Mouse (Mus musculus) kidney, postnatal 0 days (tissue): ENCODE measurements around the gene Ksr1. TPM values are rescaled to one million over a fixed set of nuclear protein-coding genes. Genes with fewer than 3 reads are reported as not detected.
A peak's percentile ranks its signal among the peaks of the same experiment; 100 is the strongest.

Experiments
- ATAC-seq: fragments of 200-750 bp; cut with Nextera tagmentation; replicated peaks from 2 replicates; pipeline ENCODE4 v1.8.0; 2017; ENCODE audit warnings: low read depth, moderate number of reproducible peaks, moderate TSS enrichment, moderate library complexity; ENCODE audit not compliant: low FRiP score
- DNase-seq: peaks from one replicate; pipeline ENCODE4 v3.0.0-alpha.2; 2016; ENCODE audit warnings: low spot score
- H3K27ac ChIP-seq: fragments of 300-500 bp; sonication (generic); 2 replicates; pipeline ENCODE4 v1.5.1; 2014; ENCODE audit warnings: mild to moderate bottlenecking
- H3K27me3 ChIP-seq: fragments of 300-500 bp; sonication (generic); 2 replicates; pipeline ENCODE4 v1.6.1; 2014; ENCODE audit warnings: low read length, mixed read lengths; ENCODE audit not compliant: insufficient read depth
- H3K36me3 ChIP-seq: fragments of 300-500 bp; sonication (generic); 2 replicates; pipeline ENCODE4 v1.6.1; 2014; ENCODE audit warnings: low read length, mixed read lengths; ENCODE audit not compliant: insufficient read depth
- H3K4me1 ChIP-seq: fragments of 300-500 bp; sonication (generic); replicated peaks from 2 replicates; pipeline ENCODE4 v1.6.1; 2014; ENCODE audit warnings: antibody characterized with exemption, low read length, mixed read lengths; ENCODE audit not compliant: insufficient read depth
- H3K4me2 ChIP-seq: fragments of 300-500 bp; sonication (generic); 2 replicates; pipeline ENCODE4 v1.6.1; 2014; ENCODE audit warnings: mild to moderate bottlenecking, low read length, moderate library complexity, mixed read lengths
- H3K4me3 ChIP-seq: fragments of 300-500 bp; sonication (generic); replicated peaks from 2 replicates; pipeline ENCODE4 v1.5.1; 2014; ENCODE audit warnings: low read depth, low read length
- H3K9ac ChIP-seq: fragments of 300-500 bp; sonication (generic); 2 replicates; pipeline ENCODE4 v1.6.1; 2014; ENCODE audit warnings: low read depth, low read length
- H3K9me3 ChIP-seq: fragments of 300-500 bp; sonication (generic); replicated peaks from 2 replicates; pipeline ENCODE4 v1.6.1; 2016; ENCODE audit warnings: low read length, inconsistent platforms, mixed read lengths
- CTCF ChIP-seq: IDR thresholded peaks from 2 replicates; pipeline ENCODE4 v1.5.1; 2016; ENCODE audit warnings: antibody characterized with exemption, low read depth, mild to moderate bottlenecking, moderate library complexity
- WGBS: fragments of 180-500 bp; shearing (Covaris S2); extraction: QIAGEN DNeasy Blood & Tissue Kit; methylation state at CpG from one replicate; pipeline ENCODE4 v1.1.7; 2014; 5-methylcytosine and 5-hydroxymethylcytosine counted together
- polyA plus RNA-seq: library from polyadenylated mRNA; unstranded; fragments of >200 nt; fragmentation: Nextera tagmentation; extraction: Ambion mirVana; gene quantifications from 2 replicates; pipeline ENCODE4 v1.2.1, GENCODE M21; 2015

Gene Ksr1
- polyA plus RNA-seq, 1 experiment from 2014 or later, result 1.8 TPM

DNA sequence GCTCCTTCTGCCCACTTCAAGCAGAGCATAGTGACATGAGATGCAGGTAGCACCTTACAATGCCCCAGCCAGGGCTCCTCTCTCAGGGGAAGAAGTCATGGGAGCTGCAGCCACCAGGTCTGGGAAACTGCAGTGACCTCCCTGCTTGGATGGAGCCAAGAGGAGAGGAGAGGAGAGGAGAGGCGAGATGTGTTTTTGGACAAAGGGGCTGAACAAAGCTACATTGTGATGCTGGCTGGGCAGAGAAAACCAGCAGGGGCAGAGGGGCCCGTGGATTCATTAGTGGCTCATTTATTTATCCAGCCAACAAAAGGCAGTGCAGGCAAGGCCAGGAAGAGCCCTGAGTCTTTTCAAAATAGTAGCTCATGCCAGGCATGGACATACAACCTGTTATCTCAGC is 50.5 kb downstream of the Ksr1 start:
- WGBS, result 45% methylated on average over 2 of the region's 2 CpGs
- H3K27me3 ChIP-seq, result no peaks in the 10 kb centered on the region

DNA sequence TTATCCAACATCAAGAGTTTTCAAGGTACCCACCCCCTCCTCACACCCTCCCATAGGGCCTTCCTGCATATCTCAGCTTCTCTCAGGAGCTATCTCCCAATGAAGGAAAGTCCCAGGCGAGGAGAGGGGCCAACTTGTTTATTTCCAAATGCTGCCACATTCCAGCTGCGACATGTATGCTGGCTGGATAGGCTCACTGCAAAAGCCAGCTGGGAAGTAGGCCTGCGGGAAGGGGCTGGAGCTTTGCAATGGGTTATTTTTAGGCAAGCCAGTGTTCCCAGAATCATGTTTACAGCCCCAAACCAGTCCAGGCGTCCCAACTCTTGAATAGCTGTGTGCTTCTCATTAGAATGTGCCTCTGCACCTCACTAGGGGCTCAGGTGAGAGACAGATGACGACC is 51.5 kb downstream of the Ksr1 start:
- no peaks in the 10 kb centered on the region for H3K36me3 ChIP-seq
- H3K4me3 ChIP-seq, result no peak overlapping the region
- no peak overlapping the region for H3K9ac ChIP-seq
- H3K4me2 ChIP-seq, result no peak overlapping the region
- no peaks in the 10 kb centered on the region for H3K9me3 ChIP-seq
- no peaks in the 10 kb centered on the region for H3K27me3 ChIP-seq
- H3K4me1 ChIP-seq, result peaks cover 31% of the 10 kb centered on the region
- 56% methylated on average over 5 of the region's 5 CpGs for WGBS
- ATAC-seq, result no peak
- TF ChIP-seq CTCF, result no peak
- peak; percentile 84 for DNase-seq
- peak overlapping the region; percentile 85 for H3K27ac ChIP-seq

More for the DNA sequence above, 50.5 kb downstream of the Ksr1 start:
- TF ChIP-seq CTCF, result no peak
- Histone ChIP-seq H3K4me2 (no peak overlapping the region), H3K36me3 (no peaks in the 10 kb centered on the region), H3K9me3 (no peaks in the 10 kb centered on the region), H3K4me3 (no peak overlapping the region), H3K27ac (peak overlapping the region; percentile 85), H3K4me1 (peaks cover 31% of the 10 kb centered on the region), H3K9ac (no peak overlapping the region)
- ATAC-seq (no peak), DNase-seq (no peak)

DNA sequence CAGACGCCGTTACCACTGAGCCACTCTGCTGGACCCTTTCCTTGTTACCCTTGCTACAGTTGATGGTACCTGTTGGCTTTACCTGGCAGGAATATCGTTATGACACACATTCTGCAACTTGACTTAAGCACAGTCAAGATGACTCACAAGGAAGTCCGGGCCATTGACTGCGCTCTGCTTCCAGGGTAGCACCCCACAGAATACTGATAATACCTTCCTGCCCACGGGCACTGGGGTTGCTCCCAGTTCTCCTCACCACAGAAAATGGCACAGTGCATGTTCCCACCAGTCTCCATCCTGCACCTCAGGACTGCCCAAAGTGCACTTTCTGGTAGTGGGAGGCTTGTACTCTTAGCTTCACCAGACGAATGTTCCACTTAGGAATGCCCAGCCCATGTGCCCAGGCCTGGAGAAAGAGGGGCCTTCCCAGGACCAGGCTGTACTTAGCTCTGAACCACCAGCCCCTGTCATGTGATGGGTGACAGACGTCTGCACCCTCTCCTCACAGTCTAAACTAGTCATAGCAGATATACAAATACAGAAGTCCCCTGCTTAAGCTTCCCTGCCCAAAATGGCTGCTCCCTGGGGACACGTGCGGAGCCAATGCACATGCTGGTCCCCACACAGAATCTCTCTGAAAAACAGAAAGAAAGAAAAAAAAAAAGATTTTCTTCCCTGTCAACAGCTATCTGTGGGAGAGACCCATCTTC is 52.1 kb downstream of the Ksr1 start:
- DNase-seq (no peak), ATAC-seq (no peak)
- Histone ChIP-seq H3K4me3 (no peak overlapping the region), H3K27me3 (no peaks in the 10 kb centered on the region), H3K4me2 (no peak overlapping the region), H3K36me3 (no peaks in the 10 kb centered on the region), H3K27ac (peak overlapping the region; percentile 85), H3K4me1 (peaks cover 28% of the 10 kb centered on the region), H3K9ac (no peak overlapping the region), H3K9me3 (no peaks in the 10 kb centered on the region)
- 80% methylated on average over 10 of the region's 10 CpGs for WGBS
- no peak for TF ChIP-seq CTCF

DNA sequence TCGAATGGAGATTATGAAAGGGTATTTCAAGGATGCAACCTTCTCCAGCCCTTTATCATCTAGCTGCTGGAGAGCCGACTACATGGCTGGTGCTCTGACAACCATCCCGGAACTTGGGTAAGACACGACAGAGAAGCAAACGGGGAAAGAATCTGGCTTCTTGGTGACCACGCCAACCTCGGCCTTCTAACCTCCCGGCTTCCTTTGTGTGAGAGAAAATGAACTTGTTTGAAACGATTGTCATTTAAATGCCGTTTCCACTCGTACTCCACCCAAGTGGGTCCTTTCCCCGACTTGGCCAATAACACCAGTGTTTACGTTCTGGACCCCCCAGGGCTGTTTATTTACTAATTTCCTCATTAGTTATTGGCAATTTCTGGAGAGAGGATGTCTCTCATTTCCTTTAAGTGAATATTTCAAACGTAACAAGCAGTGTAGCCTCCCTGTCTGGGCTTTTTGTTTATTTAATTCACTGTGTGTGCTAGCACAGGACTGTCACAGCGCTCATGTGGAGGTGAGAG is 52.8 kb downstream of the Ksr1 start:
- WGBS, result 75% methylated on average over 15 of the region's 15 CpGs
- Histone ChIP-seq H3K4me3 (no peak overlapping the region), H3K4me1 (peaks cover 22% of the 10 kb centered on the region), H3K36me3 (no peaks in the 10 kb centered on the region), H3K9ac (no peak overlapping the region), H3K27me3 (no peaks in the 10 kb centered on the region), H3K9me3 (no peaks in the 10 kb centered on the region), H3K4me2 (no peak overlapping the region), H3K27ac (peak overlapping the region; percentile 85; the same call in 1 of the 2 replicates)
- no peak for DNase-seq
- ATAC-seq, result no peak
- TF ChIP-seq CTCF, result no peak

DNA sequence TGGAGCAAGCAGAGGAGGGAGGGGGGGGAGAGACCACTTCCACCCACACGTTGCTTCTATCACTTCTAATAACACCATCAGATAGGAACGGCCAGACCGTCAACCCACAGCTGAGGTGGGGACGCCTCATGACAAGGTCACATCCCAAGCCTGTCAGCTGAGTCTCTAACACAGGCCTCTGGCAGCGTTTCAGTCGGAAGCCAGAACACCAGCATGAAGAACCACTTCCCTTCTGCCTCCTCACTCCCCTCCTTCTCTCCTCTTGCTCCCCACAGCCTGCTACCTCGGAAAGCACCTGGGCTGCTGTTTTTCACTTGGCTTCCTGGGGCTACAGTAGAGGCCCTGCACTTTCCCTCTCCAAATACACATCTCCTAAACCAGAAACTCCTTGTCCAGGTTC is 53.4 kb downstream of the Ksr1 start:
- Histone ChIP-seq H3K4me1 (peaks cover 27% of the 10 kb centered on the region), H3K9me3 (no peaks in the 10 kb centered on the region), H3K27ac (no peak overlapping the region), H3K4me2 (no peak overlapping the region), H3K4me3 (no peak overlapping the region), H3K9ac (no peak overlapping the region), H3K27me3 (no peaks in the 10 kb centered on the region), H3K36me3 (no peaks in the 10 kb centered on the region)
- TF ChIP-seq CTCF, result no peak
- ATAC-seq (no peak), DNase-seq (no peak)
- 66% methylated on average over 7 of the region's 7 CpGs for WGBS

DNA sequence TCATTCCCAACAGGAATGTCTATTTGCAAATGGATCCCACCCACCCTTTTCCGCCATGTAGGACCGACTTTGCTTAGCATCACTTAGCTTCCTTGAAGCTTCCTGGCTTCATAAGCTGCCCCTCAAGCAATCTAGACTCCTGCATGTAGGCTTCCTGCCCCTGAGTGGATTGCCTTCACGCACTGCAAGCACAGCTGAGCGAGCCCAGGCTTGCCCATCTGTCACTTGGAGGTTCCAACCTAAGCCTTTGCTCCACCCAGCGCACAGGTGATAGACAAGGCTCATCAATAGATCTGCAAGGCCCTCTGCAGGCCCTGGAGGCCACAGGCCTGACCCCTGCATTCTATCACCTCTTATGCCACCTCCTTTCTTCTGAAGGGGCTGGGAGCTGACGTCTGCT is 54.0 kb downstream of the Ksr1 start:
- Histone ChIP-seq H3K4me3 (no peak overlapping the region), H3K27me3 (no peaks in the 10 kb centered on the region), H3K36me3 (no peaks in the 10 kb centered on the region), H3K9ac (no peak overlapping the region), H3K4me2 (no peak overlapping the region), H3K4me1 (peaks cover 27% of the 10 kb centered on the region), H3K9me3 (no peaks in the 10 kb centered on the region), H3K27ac (no peak overlapping the region)
- no peak for DNase-seq
- no peak for TF ChIP-seq CTCF
- ATAC-seq, result no peak
- WGBS, result 87% methylated on average over 6 of the region's 6 CpGs
